Mouse (Mus musculus): Measurements from ENCODE around the gene Tbx21.

Gene Tbx21

GRCm38 (mm10) chr11:97131683-97132082, 16.6 kb upstream of the Tbx21 start:
- DNase-seq (ENCODE audit: low spot score in 2 of 2) = no peak

- no peak for DNase-seq (ENCODE audit: low spot score in 2 of 2)
Observed at GRCm38 (mm10) chr11:97130318-97130717, 15.2 kb upstream of the Tbx21 start.

GRCm38 (mm10) chr11:97128956-97129355, 13.8 kb upstream of the Tbx21 start:
- no peak for DNase-seq (ENCODE audit: low spot score in 2 of 2)

- DNase-seq (ENCODE audit: low spot score in 2 of 2) = no peak
Observed at GRCm38 (mm10) chr11:97127470-97128223, 12.5 kb upstream of the Tbx21 start.

GRCm38 (mm10) chr11:97126645-97127468, 11.7 kb upstream of the Tbx21 start:
- DNase-seq (ENCODE audit: low spot score in 2 of 2) = peak; percentile 42 to 44

GRCm38 (mm10) chr11:97124266-97125036, 9.3 kb upstream of the Tbx21 start:
- DNase-seq (ENCODE audit: low spot score in 2 of 2) = no peak

GRCm38 (mm10) chr11:97123282-97123890, 8.3 kb upstream of the Tbx21 start:
- no peak for DNase-seq (ENCODE audit: low spot score in 2 of 2)

- no peak for DNase-seq (ENCODE audit: low spot score in 2 of 2)
Observed at GRCm38 (mm10) chr11:97120641-97121040, 5.5 kb upstream of the Tbx21 start.

GRCm38 (mm10) chr11:97120221-97120620, 5.1 kb upstream of the Tbx21 start:
- no peak for DNase-seq (ENCODE audit: low spot score in 2 of 2)

- no peak for DNase-seq (ENCODE audit: low spot score in 2 of 2)
Observed at GRCm38 (mm10) chr11:97115797-97116196, 666 bp upstream of the Tbx21 start.

- DNase-seq (ENCODE audit: low spot score in 2 of 2) = no peak
Observed at GRCm38 (mm10) chr11:97112519-97113125, 2.5 kb downstream of the Tbx21 start.

- no peak for DNase-seq (ENCODE audit: low spot score in 2 of 2)
Observed at GRCm38 (mm10) chr11:97108976-97109375, 6.2 kb downstream of the Tbx21 start.

GRCm38 (mm10) chr11:97104091-97104483, 11.0 kb downstream of the Tbx21 start:
- no peak for DNase-seq (ENCODE audit: low spot score in 2 of 2)

GRCm38 (mm10) chr11:97103163-97104090, 11.7 kb downstream of the Tbx21 start:
- DNase-seq (ENCODE audit: low spot score in 2 of 2) = no peak

- peak; percentile 23 to 42 for DNase-seq (ENCODE audit: low spot score in 2 of 2)
Observed at GRCm38 (mm10) chr11:97101722-97102121, 13.4 kb downstream of the Tbx21 start.

GRCm38 (mm10) chr11:97098791-97099190, 16.3 kb downstream of the Tbx21 start:
- DNase-seq (ENCODE audit: low spot score in 2 of 2) = peak; percentile 40 to 46

- DNase-seq (ENCODE audit: low spot score in 2 of 2) = no peak
Observed at GRCm38 (mm10) chr11:97094600-97094999, 20.5 kb downstream of the Tbx21 start.

- no peak for DNase-seq (ENCODE audit: low spot score in 2 of 2)
Observed at GRCm38 (mm10) chr11:97086365-97086764, 28.8 kb downstream of the Tbx21 start.

GRCm38 (mm10) chr11:97084821-97085505, 30.2 kb downstream of the Tbx21 start:
- no peak for DNase-seq (ENCODE audit: low spot score in 2 of 2)
